Mouse (Mus musculus) midbrain, embryonic 10.5 days (tissue): ENCODE results near the gene Doxl2. TPM values are rescaled to one million over a fixed set of nuclear protein-coding genes. Genes with fewer than 3 reads are reported as not detected.

ENCODE experiments used
- DNase-seq: peaks from one replicate; pipeline ENCODE4 v3.0.0-alpha.2; 2017; ENCODE audit warnings: low spot score
- H3K27ac ChIP-seq: fragments of 300-500 bp; sonication (generic); replicated peaks from 2 replicates; pipeline ENCODE4 v1.5.1; 2016; ENCODE audit warnings: mild to moderate bottlenecking
- H3K27me3 ChIP-seq: fragments of 300-500 bp; sonication (generic); 2 replicates; pipeline ENCODE4 v1.6.1; 2016; ENCODE audit warnings: low read depth, mild to moderate bottlenecking; ENCODE audit not compliant: poor library complexity, severe bottlenecking
- H3K36me3 ChIP-seq: fragments of 300-500 bp; sonication (generic); 2 replicates; pipeline ENCODE4 v1.6.1; 2016; ENCODE audit warnings: mild to moderate bottlenecking, moderate library complexity
- H3K4me1 ChIP-seq: fragments of 300-500 bp; sonication (generic); 2 replicates; pipeline ENCODE4 v1.6.1; 2016
- H3K4me3 ChIP-seq: fragments of 300-500 bp; sonication (generic); 2 replicates; pipeline ENCODE4 v1.5.1; 2016; ENCODE audit warnings: mild to moderate bottlenecking, moderate library complexity
- H3K9me3 ChIP-seq: fragments of 300-500 bp; sonication (generic); replicated peaks from 2 replicates; pipeline ENCODE4 v1.6.1; 2016; ENCODE audit warnings: mild to moderate bottlenecking
- WGBS: fragments of 180-500 bp; shearing (Covaris S2); methylation state at CpG from one replicate; pipeline ENCODE4 v1.1.7; 2016; 5-methylcytosine and 5-hydroxymethylcytosine counted together
- polyA plus RNA-seq: library from polyadenylated mRNA; unstranded; fragments of >200 nt; fragmentation: Nextera tagmentation; extraction: Ambion mirVana; gene quantifications from 2 replicates; pipeline ENCODE4 v1.2.1, GENCODE M21; 2016

Doxl2 gene
- polyA plus RNA-seq, 1 experiment from 2014 or later: not detected

DNA sequence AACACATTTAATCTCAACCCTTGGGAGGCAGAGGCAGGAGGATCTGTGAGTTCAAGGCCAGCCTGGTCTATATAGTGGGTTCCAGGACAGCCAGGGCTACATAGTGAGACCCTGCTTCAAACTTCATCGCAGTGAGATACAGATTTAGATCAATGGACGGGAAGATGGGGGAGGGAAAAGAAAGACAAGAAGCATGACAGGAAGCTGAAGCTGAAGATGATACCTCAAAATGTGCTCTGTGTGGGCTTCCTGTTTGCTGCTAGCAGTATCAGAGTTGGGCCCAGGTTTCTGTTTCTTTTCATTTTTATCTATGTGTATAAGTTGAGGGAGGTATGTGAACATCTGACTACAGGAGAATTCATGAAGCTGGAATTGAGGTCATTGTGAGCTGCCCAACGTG lies 38.7 kb downstream of the Doxl2 start:
- Histone ChIP-seq H3K27me3 (no peaks in the 10 kb centered on the region), H3K27ac (no peak overlapping the region), H3K4me3 (no peak overlapping the region), H3K4me1 (peaks cover 5% of the 10 kb centered on the region), H3K9me3 (0 out of 2 replicates have a peak, but pooled peaks cover 5% of the 10 kb centered on the region), H3K36me3 (no peaks in the 10 kb centered on the region)
- WGBS: 79% methylated on average over 3 of the region's 3 CpGs
- no peak for DNase-seq

DNA sequence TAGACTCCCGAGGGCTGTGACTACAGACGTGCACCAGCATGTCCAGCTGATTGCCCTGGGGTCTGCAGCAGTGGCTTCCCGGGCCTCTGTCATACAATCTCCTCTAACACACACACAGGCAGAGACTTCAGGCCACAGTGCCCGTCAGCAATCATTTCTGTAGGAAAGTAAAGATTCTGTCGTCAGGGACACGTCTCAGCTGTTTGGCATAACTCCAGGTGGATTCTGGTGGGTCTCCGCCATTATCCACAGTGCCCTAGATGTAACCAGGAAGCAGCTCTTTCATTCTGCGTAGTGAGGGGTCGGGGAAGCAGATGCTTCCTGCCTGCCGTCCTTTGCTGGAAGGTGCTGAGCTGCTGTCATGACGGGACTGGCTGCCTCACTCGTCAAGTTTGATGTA lies 42.4 kb downstream of the Doxl2 start:
- Histone ChIP-seq H3K4me3 (no peak overlapping the region), H3K36me3 (no peaks in the 10 kb centered on the region), H3K9me3 (no peaks in the 10 kb centered on the region), H3K27me3 (no peaks in the 10 kb centered on the region), H3K4me1 (peaks cover 7% of the 10 kb centered on the region; the same call in 1 of the 2 replicates), H3K27ac (no peak overlapping the region)
- 83% methylated on average over 12 of the region's 12 CpGs for WGBS
- no peak for DNase-seq

DNA sequence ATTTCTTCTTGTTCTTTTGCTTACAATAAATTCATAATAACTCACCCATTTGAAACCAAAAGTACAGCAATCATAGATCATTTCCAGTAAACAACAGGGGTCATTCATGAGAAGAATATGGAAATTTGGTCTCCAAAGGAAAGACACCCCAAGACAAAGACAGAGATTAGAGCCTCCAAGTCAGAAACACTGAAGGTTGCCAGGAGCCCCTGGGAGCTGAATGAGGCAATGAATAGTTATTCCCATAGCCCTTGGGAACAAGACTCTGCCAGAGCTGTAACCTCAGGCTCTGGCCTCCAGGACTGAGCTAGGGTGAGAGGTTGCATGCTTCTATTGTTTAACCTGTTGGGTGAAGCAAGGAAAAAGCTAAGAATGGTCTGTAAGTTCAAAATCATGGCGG lies 44.6 kb downstream of the Doxl2 start:
- no peak overlapping the region for H3K27ac ChIP-seq
- H3K9me3 ChIP-seq: no peaks in the 10 kb centered on the region
- peaks cover 7% of the 10 kb centered on the region; the same call in 1 of the 2 replicates for H3K4me1 ChIP-seq
- no peak for DNase-seq
- no peaks in the 10 kb centered on the region for H3K36me3 ChIP-seq
- WGBS: 95% methylated on average over 1 of the region's 1 CpGs
- H3K4me3 ChIP-seq: no peak overlapping the region
- no peaks in the 10 kb centered on the region for H3K27me3 ChIP-seq

DNA sequence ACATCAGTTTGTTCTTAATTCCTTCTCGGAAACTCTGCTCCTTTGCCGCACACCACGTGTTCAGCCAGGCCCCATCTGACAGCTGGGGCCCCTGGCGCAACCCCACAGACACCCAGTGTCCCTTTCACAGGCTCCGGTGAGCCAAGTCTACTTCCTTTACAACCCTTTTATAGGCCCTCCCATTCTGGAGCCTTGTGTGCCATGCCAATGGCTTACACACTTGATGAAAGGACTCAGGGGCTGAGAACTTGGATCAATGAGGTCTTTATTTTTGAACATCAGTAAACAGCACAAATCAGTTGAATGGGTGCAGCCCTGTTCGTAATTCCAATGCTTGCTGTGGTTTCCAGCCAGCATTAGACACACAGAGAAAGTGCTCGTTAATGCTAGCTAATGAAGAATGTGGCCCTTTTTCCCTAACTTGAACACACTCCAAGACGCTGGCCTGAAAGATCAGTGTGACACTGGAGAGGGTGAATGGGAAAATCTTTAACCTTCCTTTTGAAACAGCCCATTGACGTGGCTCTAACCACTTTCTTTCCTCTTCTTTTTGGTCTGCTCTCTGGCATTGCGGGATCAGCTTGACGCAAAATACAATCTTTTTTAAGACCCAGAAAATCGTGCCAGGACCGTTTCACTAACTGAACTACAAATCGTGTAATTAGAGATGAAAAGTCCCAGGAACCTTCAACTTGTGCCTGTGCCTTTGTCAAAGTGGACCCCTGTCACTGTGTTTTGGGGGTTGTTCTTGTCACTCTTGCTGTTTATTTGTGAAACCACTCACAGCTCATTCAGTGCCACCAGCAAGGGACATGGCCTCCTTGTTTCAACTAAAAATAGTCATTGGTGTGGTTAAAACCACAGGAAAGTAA lies 46.6 kb downstream of the Doxl2 start:
- Histone ChIP-seq H3K4me1 (peaks cover 7% of the 10 kb centered on the region; the same call in 1 of the 2 replicates), H3K27ac (no peak overlapping the region), H3K36me3 (no peaks in the 10 kb centered on the region), H3K4me3 (no peak overlapping the region), H3K9me3 (no peaks in the 10 kb centered on the region), H3K27me3 (no peaks in the 10 kb centered on the region)
- 78% methylated on average over 14 of the region's 14 CpGs for WGBS
- no peak for DNase-seq

DNA sequence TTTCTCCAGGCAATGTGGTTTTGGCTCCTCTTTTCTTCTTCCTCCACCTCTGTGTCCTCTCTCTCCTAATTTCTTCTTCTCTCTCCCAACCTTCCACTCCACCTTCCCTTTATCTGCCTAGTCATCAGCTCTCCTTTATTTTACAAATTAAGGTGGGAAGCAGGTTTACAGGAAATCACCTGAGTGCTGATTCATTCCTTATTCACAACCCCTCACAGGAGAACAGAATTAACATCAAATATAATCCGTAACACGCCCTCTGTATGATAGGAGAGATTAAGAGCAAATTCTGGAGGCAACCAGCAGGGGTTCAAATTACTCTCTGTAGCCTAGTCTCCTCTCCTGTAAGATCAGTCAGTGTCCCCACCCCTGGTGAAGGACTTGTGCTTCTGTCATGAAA lies 47.6 kb downstream of the Doxl2 start:
- 91% methylated on average over 2 of the region's 2 CpGs for WGBS
- DNase-seq: no peak
- peaks cover 7% of the 10 kb centered on the region; the same call in 1 of the 2 replicates for H3K4me1 ChIP-seq

DNA sequence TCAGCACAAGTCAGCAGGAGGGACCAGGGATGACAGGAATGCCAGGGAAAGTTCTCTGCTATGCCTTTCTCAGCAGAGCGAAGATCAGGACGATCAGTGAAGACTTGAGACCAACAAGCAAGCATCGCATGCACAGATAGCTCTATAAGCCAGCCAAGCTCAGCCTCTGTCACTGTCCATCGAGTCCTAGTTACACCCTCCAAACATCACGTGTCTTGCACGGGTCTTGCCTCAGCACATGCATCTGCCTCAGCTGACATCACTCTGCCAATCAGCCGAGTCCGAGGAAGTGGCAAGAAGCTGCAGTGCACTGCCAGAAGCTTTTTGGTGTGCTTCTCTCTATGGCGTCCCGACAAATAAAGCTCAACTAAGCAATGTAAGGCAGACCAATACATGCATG lies 48.6 kb downstream of the Doxl2 start:
- Histone ChIP-seq H3K4me3 (no peak overlapping the region), H3K4me1 (peaks cover 7% of the 10 kb centered on the region; the same call in 1 of the 2 replicates), H3K27me3 (no peaks in the 10 kb centered on the region), H3K27ac (no peak overlapping the region), H3K9me3 (no peaks in the 10 kb centered on the region), H3K36me3 (no peaks in the 10 kb centered on the region)
- no peak for DNase-seq
- WGBS: 87% methylated on average over 10 of the region's 10 CpGs

More for the DNA sequence above, 47.6 kb downstream of the Doxl2 start:
- no peaks in the 10 kb centered on the region for H3K9me3 ChIP-seq
- no peak overlapping the region for H3K27ac ChIP-seq
- no peaks in the 10 kb centered on the region for H3K36me3 ChIP-seq
- no peaks in the 10 kb centered on the region for H3K27me3 ChIP-seq
- H3K4me3 ChIP-seq: no peak overlapping the region

DNA sequence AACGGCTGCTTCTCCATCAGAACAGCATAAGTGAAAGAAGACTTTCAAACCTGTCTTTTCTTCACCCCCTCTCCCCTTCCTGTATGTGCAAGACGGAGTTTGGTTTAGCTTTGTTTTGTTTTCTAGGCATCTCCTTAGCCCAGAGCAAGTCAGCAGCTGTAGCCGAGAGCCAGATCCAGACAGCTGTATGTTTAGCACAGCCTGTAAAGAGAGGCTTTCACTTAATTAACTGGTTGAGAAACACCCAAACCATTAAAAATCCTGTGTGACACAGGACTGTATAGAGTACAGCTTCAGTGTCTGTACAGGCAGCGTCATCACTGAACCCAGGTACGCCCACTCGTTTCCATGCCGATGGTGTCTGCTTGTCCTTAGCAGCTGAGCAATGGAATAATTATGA lies 50.5 kb downstream of the Doxl2 start:
- WGBS: 95% methylated on average over 7 of the region's 7 CpGs
- Histone ChIP-seq H3K4me3 (no peak overlapping the region), H3K4me1 (peaks cover 7% of the 10 kb centered on the region; the same call in 1 of the 2 replicates), H3K36me3 (no peaks in the 10 kb centered on the region), H3K27me3 (no peaks in the 10 kb centered on the region), H3K9me3 (no peaks in the 10 kb centered on the region), H3K27ac (no peak overlapping the region)
- no peak for DNase-seq

DNA sequence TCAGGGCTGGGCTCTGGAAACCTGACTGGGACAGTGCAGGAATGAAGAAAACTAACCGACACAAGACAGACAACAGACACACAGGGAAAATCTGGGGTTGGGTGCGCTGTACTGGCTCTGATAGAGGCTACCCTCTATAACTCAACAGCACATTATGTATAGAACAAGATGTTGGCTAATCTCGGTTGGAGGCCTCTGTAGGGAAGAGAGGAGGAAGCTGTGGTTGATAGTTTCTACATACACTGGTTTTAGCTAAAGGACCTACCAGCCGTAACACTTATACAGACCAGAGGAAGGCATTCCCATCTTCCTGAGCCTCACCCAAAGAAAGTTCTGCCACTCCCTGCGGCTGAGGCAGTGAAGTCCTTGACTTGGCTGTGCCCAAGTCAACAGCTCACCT lies 51.7 kb downstream of the Doxl2 start:
- WGBS: 95% methylated on average over 5 of the region's 5 CpGs

DNA sequence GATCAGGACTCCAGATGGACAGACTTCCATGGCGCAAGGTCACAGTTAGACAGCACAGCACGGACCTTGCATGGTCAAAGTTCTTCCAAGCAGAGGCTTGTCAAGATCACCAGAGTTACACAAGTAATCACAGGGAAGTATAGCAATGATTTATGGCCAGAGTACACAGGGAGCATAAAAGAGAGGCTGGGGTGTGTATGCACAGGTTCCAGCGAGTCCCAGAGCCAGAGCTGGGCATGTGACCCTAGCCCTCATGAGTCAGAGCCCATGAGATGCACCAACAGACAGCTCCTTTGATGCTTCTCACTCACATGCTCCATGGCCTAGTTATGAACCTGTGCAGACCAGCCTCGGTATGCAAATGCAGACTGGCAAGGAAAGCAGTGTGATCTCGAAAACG lies 53.3 kb downstream of the Doxl2 start:
- DNase-seq: no peak
- Histone ChIP-seq H3K4me1 (no peaks in the 10 kb centered on the region; the same call in 1 of the 2 replicates), H3K36me3 (no peaks in the 10 kb centered on the region), H3K27ac (no peak overlapping the region), H3K9me3 (no peaks in the 10 kb centered on the region), H3K4me3 (no peak overlapping the region), H3K27me3 (no peaks in the 10 kb centered on the region)
- 89% methylated on average over 6 of the region's 6 CpGs for WGBS

More for the DNA sequence above, 51.7 kb downstream of the Doxl2 start:
- H3K36me3 ChIP-seq: no peaks in the 10 kb centered on the region
- no peaks in the 10 kb centered on the region for H3K4me1 ChIP-seq
- H3K9me3 ChIP-seq: no peaks in the 10 kb centered on the region
- H3K27ac ChIP-seq: no peak overlapping the region
- H3K4me3 ChIP-seq: no peak overlapping the region
- no peak for DNase-seq
- H3K27me3 ChIP-seq: no peaks in the 10 kb centered on the region

Other genes with a start within 250 kb of the Doxl2 start
- 4.6 and 5.7 TPM in 2 replicates for gene Gimap1, start 235.9 kb upstream of the Doxl2 start, polyA plus RNA-seq
- 0.96 and 1.0 TPM in 2 replicates for gene Gimap5, start 228.8 kb upstream of the Doxl2 start, polyA plus RNA-seq
- gene Gimap3, start 204.1 kb upstream of the Doxl2 start, polyA plus RNA-seq: not detected in 2 replicates
- 10.9 and 14.4 TPM in 2 replicates for gene Tmem176a, start 134.0 kb upstream of the Doxl2 start, polyA plus RNA-seq
- 24.0 and 46.1 TPM in 2 replicates for gene Tmem176b, start 133.5 kb upstream of the Doxl2 start, polyA plus RNA-seq
- gene Aoc1, start 102.1 kb upstream of the Doxl2 start, polyA plus RNA-seq: not detected in 2 replicates
- not detected in 2 replicates for gene 1600015I10Rik, start 45.1 kb upstream of the Doxl2 start, polyA plus RNA-seq
- gene Svs1, start 11.9 kb downstream of the Doxl2 start, polyA plus RNA-seq: not detected in 2 replicates
- 0.79 and 0.96 TPM in 2 replicates for gene Gpnmb, start 61.6 kb downstream of the Doxl2 start, polyA plus RNA-seq
- 65.0 and 71.1 TPM in 2 replicates for gene Malsu1, start 98.8 kb downstream of the Doxl2 start, polyA plus RNA-seq
- gene Igf2bp3, start 240.0 kb downstream of the Doxl2 start, polyA plus RNA-seq: 134 and 148 TPM in 2 replicates